Mouse (Mus musculus) central nervous system, embryonic 18 days (tissue): ENCODE measurements around the gene Olfr205. TPM values are rescaled to one million over a fixed set of nuclear protein-coding genes. Genes with fewer than 3 reads are reported as not detected.

Source experiments
- polyA plus RNA-seq: library from polyadenylated mRNA; depleted of rRNA; stranded (reverse); fragments of >200 nt; gene quantifications from 2 replicates; pipeline ENCODE4 v1.2.3, GENCODE M21; 2012; rRNA removed

Olfr205 gene
- not detected in 2 replicates for polyA plus RNA-seq

GRCm38 (mm10) chr16:59331038-59331437, at the start of gene Olfr205:
Olfr205 (minus strand) TSS chr16:59331138.

GRCm38 (mm10) chr16:59363893-59364292, 33.0 kb upstream of the Olfr205 start, which contains the start of gene Olfr209:
Olfr209 (minus strand) TSS chr16:59363993.

GRCm38 (mm10) chr16:59349146-59349545, 18.2 kb upstream of the Olfr205 start, which contains the start of gene Olfr206:
Olfr206 (minus strand) TSS chr16:59349246.

GRCm38 (mm10) chr16:59318148-59318547, 12.8 kb downstream of the Olfr205 start, which contains the start of gene Olfr204:
Olfr204 (minus strand) TSS chr16:59318248.

GRCm38 (mm10) chr16:59298581-59298980, 32.4 kb downstream of the Olfr205 start, which contains the start of gene Olfr203:
Olfr203 (plus strand) TSS chr16:59298881.

GRCm38 (mm10) chr16:59286693-59287092, 44.2 kb downstream of the Olfr205 start, which contains the start of gene Olfr202:
Olfr202 (minus strand) TSS chr16:59286793.

Other genes starting within 250 kb of the Olfr205 start
- not detected in 2 replicates for gene Olfr191, start 241.3 kb downstream of the Olfr205 start, polyA plus RNA-seq
- gene Olfr193, start 219.3 kb downstream of the Olfr205 start, polyA plus RNA-seq, result not detected in 2 replicates
- gene Olfr194, start 210.1 kb downstream of the Olfr205 start, polyA plus RNA-seq, result not detected in 2 replicates
- gene Olfr195, start 184.1 kb downstream of the Olfr205 start, polyA plus RNA-seq, result not detected in 2 replicates
- not detected in 2 replicates for gene Olfr196, start 160.7 kb downstream of the Olfr205 start, polyA plus RNA-seq
- gene Olfr198, start 127.6 kb downstream of the Olfr205 start, polyA plus RNA-seq, result not detected in 2 replicates
- not detected in 2 replicates for gene Olfr199, start 111.4 kb downstream of the Olfr205 start, polyA plus RNA-seq
- 0.01 TPM in 1 of 2 replicates, not detected in the other for gene Olfr201, start 58.5 kb downstream of the Olfr205 start, polyA plus RNA-seq
- gene Olfr202, start 44.3 kb downstream of the Olfr205 start, polyA plus RNA-seq, result not detected in 2 replicates
- not detected in 2 replicates for gene Olfr203, start 32.3 kb downstream of the Olfr205 start, polyA plus RNA-seq
- gene Olfr204, start 12.9 kb downstream of the Olfr205 start, polyA plus RNA-seq, result not detected in 2 replicates
- gene Olfr206, start 18.1 kb upstream of the Olfr205 start, polyA plus RNA-seq, result not detected in 2 replicates
- not detected in 2 replicates for gene Olfr209, start 32.9 kb upstream of the Olfr205 start, polyA plus RNA-seq
- 0.03 and 0.05 TPM in 2 replicates for gene Gabrr3, start 76.2 kb upstream of the Olfr205 start, polyA plus RNA-seq
- gene Riox2, start 140.6 kb upstream of the Olfr205 start, polyA plus RNA-seq, result 8.6 and 9.3 TPM in 2 replicates